Mouse (Mus musculus): ENCODE results near the gene Prr13.
A peak's percentile ranks its signal among the peaks of the same experiment; 100 is the strongest.

Prr13 gene

DNA sequence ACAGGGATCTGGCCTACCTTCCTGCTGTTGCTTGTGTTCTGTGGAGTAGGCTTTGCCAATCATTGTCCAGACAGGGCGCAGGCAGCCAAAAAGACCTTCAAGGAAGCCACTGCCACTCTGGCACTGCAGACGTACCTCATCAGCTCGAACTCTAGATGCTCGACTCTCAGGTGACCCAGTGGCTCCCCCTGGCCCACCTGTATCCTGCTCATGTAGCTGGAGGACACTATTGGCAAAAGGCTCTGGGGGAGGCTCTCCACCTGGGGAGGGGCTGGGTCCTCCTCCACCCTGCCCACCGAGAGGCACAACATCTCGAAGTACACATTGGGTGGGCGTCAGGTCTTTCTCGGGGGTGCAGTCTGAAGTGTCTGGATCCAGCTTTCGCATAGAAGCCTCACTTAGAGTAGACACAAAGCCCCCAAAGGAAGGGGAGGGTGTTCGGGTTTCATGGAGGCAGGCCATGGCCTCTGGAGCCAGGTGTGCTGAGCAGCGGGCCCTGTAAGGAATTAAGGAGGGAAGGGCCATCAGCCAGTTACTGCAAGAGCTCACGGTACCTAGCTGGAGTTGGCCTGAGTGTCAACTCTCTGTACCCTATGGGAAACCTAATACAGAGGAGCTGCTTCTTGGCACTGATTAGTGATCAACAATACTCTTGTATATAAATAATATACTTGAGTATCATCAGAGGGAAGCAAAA, 46.4 kb downstream of the Prr13 start:
- DNase-seq (ENCODE audit: low spot score), result no peak

DNA sequence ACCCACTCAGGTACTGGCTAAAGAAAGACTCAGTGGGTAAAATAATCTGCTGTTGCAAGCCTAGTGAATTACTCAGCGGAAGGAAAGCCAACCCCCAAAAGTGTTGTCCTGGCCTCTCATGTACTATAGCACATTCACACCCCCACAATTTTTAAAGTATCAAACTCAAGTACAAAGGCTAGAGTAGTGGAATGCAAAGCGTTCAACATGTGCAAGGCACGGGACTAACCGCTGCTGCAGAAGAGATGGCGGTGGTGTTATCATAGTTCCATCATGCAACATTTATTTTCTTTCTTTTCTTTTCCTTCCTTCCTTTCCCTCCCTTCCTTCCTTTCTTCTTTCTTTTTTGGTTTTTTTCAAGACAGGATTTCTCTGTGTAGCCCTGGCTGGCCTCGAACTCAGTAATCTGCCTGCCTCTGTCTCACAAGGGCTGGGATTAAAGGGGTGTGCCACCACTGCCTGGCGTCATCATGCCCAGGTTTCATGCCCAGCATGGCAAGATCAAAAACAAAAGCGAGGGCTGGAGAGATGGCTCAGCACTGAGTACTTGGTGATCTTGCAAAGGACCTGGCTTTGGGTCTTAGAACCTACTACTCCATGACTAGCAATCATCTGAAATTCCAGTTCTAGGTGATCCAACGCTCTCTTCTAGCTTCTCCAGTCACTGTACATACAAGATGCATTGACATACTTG, 47.1 kb downstream of the Prr13 start:
- DNase-seq (ENCODE audit: low spot score), result no peak

DNA sequence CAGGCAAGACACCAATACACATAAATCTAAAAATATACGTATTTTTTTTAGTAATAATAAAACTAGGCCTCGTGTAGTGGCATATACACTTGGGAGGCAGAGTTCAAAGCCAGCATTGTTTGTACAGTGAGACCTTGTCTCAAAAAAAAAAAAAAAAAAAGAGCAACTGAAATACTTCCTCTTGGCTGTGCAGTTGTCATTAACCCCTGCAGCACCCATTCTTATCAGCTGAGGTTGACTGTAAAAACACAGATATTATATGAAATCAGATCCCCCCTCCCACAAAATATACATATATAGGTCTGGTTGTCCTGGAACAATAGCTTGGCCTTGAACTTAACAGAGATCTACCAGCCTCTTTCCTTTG, 47.6 kb downstream of the Prr13 start:
- DNase-seq (ENCODE audit: low spot score), result no peak

DNA sequence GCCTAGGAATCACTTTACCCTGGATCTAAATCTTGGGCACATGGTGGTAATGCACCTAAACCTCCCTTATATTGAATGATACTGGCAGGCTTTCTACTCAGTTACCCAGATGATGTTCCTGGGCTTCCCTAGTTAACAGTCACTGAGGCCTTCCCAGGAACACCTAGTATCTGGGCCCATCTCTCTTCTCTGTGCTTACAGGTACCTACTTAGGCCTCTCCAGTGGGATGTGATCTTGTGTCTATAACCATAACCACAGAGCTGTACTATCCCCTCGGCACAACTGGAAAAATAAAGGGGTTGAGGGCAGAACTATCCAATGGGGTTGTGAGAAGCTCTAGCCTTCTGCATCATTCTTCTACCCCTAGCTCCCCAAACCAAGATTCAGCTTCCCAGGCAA, 48.0 kb downstream of the Prr13 start:
- DNase-seq (ENCODE audit: low spot score), result no peak

DNA sequence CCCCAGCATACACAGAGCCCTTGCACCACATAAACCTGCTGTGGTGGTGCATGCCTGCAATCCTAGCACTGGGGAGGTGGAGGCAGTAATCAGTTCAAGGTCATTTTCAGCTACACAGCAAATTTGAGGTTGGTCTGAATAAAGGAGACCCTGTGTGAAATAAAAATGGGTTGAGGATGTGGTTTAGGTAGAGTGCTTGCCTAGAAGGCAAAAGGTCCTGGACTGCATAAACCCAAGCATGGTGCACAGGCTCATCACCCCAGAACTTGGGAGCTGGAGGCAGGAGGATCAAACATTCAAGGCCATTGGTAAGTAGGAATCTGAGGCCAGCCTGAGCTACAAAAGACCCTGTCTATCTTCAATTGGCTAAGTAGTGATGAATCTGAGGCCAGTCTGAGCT, 48.7 kb downstream of the Prr13 start:
- DNase-seq (ENCODE audit: low spot score), result no peak

DNA sequence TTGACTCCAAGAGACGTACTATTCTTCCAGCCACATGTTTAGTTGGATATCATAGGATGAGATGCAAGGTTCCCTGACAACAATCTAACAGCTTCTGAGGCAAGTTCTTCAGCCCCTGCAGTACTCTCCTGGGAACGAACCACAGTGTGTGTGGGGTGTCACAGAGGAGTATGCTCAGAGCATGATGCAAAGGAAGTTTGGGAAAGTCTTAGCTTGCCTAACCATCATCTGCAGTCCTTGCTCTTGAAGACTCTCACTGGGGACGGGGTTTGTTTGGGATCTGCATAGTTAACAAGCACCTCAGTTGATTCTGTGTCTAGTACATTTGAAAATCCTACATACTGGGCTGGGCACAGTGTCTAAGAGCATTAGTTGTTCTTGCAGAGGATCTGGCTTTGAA, 49.5 kb downstream of the Prr13 start:
- DNase-seq (ENCODE audit: low spot score), result no peak

DNA sequence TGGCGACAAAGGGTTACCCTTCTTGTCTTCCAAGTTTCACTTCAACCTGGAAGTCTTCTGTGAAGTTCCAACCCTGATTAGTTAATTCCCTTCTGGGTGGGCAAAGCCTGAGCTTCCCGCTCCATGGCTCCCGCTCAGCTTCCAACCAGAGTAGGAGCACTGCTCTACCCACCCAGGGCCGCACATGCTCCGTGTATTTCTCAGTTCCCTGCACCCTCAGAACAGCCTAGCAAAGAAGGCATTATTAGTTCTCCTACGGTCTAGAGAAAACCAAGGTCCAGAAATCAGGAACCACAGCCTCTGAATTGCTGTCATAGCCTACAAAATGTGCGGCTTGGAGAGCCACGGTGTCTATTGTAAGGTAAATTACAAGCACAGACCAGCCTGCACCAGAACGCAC, 51.3 kb downstream of the Prr13 start:
- DNase-seq (ENCODE audit: low spot score), result peak; percentile 38

DNA sequence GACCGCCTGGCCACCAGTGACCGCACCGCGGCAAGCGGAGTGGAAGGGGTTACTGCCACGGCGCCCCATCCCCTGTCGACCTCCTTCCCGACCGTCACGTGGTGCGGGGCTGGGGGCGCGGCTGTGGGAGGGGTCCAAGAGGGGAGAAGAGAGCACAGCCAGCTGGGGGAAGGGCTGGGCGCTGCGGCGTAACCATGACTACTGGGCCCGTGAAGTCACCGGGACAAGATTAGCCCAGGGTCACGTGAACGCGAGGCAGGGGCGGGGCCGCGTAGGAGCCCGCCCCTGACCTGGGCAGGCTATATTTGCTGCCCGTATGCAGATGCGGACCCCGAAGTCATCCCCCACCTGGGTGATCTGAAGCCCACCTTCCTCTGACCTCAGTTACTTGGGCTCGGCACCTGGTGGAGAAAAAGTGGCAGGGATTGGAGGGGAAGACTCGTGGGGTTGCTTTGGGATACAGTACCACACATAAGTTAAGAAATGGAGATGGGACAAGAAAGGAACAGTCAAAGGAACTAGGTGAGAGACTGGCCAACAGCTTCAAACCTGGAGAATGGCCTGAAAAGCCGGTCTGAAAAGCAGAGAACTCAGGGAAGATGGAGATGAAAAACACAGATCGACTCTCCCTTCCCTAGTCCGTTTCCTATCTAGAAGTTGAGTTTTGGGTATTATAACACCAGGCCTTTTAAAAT, 51.9 kb downstream of the Prr13 start:
- DNase-seq (ENCODE audit: low spot score), result peak; percentile 96

DNA sequence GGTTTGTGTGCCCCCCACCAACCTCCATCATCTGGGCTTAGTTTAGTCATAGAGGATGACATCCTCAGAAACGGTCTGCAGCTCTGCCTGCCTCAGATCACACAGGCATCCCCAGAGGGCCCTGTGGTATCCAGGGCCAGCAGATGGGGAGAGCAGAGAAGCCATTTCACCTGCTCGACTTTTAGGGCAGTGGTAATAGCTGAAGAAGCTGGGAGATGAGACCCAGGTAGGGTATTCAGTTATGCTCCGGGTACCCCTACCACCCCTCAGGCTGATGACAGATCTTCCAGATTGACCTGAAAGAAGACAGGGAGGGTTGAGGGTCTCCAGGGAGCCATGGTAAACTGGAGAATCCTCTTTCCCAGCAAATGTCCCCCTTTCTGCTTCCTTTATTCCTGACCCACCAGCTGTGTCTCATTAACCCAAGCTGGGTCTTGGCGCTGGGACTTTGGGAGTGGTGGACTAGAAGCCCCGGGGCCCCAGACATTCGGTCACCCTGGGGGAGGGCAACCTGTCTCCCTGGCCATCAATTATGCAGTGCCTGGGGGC, 52.5 kb downstream of the Prr13 start:
- no peak for DNase-seq (ENCODE audit: low spot score)

DNA sequence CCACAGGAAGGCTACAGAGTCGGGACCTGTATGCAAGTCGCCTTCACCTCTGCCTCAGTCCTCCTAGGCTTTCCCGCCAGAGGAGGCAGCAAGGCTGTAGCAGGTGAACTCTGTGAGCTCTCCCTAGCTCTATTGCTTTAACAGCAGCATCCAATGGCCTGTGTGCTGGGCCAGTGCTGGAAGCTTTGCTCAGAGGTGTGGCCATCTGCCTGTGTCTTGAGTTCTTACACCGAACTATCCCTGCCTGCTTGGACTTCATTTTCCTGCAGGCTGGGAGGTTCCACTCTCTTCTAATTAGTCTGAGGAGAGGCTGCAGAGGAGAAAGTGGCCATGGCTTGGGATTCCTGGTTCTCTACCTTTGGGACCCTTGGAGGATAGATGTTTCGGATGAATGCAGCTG, 53.2 kb downstream of the Prr13 start:
- DNase-seq (ENCODE audit: low spot score), result no peak

Data from yolk sac, embryonic 10.5 days (tissue).